Mouse (Mus musculus) G1E (cell line): ENCODE data around the gene Gm42372.
"Not testable (repeated sequence)": the region's sequence is repeated elsewhere in the genome, so short reads cannot be mapped to it uniquely, and the experiment has no call there.

Source experiments
- CTCF ChIP-seq: IDR thresholded peaks from 2 replicates; pipeline ENCODE4 v1.5.1; 2012; ENCODE audit warnings: low read depth, low read length, inconsistent platforms, mixed read lengths
- POLR2AphosphoS5 ChIP-seq: IDR thresholded peaks from 2 replicates; pipeline ENCODE4 v1.6.1; 2012; ENCODE audit warnings: low read depth, low read length, inconsistent platforms; ENCODE audit not compliant: insufficient replicate concordance
- TAL1 ChIP-seq: conservative IDR thresholded peaks from 2 replicates; pipeline ENCODE4 v1.6.1; 2012; ENCODE audit warnings: low read depth, low read length, inconsistent platforms, mixed read lengths

DNA sequence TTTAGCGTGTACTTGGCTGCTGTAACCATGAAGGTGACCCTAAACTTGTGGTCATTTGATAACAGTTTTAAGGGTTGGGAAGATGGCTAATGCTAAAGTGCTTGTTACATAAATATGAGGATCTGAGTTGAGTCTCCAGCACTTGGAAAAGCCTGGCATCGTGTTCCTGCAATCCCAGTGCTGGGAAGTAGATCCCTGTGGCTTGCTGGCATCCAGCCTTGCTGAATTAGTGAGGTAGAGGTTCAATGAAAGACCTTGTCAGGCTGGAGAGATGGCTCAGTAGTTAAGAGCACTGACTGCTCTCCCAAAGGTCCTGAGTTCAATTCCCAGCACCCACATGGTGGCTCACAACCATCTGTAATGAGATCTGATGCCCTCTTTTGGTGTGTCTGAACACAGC lies 29.1 kb upstream of the Gm42372 start:
- not testable (repeated sequence) for TF ChIP-seq TAL1, CTCF, POLR2AphosphoS5
